Mouse (Mus musculus): Measurements from ENCODE around the gene Ifi27. TPM values are rescaled to one million over a fixed set of nuclear protein-coding genes. Genes with fewer than 3 reads are reported as not detected.
"Not testable (repeated sequence)": the region's sequence is repeated elsewhere in the genome, so short reads cannot be mapped to it uniquely, and the experiment has no call there.

Gene Ifi27
- polyA plus RNA-seq, 2 experiments from 2014 or later, result 252 to 334 TPM

DNA sequence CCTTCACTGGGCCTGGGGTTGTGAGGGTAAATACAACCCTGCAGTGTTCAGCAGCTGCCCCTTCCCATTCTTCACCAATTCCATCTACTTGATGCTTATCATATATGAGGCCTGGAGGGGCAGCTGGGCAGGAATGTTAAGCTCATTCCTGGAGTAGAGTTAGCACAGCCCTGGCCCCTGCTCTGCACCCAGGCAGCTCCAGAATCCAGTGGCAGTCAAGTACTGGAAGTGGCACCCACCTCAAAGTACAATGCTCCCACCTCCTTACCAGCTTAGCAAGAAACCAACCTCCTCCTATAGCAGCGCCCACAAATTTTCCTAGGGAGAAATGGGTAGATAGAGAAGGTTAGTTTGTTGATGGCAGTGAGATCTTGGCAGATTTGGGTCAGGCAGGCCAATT lies 22.7 kb downstream of the Ifi27 start:
- not testable (repeated sequence) for ATAC-seq

- ATAC-seq, result no peak
Measured at GRCm38 (mm10) chr12:103457140-103457539, 23.1 kb downstream of the Ifi27 start, which contains the start of gene Ifi27l2b. Gene Ifi27l2b, minus strand, starts transcription at chr12:103457223.

GRCm38 (mm10) chr12:103474481-103474880 lies 40.5 kb downstream of the Ifi27 start:
- ATAC-seq, result no peak

GRCm38 (mm10) chr12:103476779-103477389 lies 42.9 kb downstream of the Ifi27 start:
- ATAC-seq, result no peak

GRCm38 (mm10) chr12:103477461-103478015 lies 43.5 kb downstream of the Ifi27 start:
- no peak for ATAC-seq

GRCm38 (mm10) chr12:103481671-103482070 lies 47.7 kb downstream of the Ifi27 start:
- ATAC-seq, result no peak

- no peak for ATAC-seq
Measured at GRCm38 (mm10) chr12:103482781-103483180, 48.8 kb downstream of the Ifi27 start.

DNA sequence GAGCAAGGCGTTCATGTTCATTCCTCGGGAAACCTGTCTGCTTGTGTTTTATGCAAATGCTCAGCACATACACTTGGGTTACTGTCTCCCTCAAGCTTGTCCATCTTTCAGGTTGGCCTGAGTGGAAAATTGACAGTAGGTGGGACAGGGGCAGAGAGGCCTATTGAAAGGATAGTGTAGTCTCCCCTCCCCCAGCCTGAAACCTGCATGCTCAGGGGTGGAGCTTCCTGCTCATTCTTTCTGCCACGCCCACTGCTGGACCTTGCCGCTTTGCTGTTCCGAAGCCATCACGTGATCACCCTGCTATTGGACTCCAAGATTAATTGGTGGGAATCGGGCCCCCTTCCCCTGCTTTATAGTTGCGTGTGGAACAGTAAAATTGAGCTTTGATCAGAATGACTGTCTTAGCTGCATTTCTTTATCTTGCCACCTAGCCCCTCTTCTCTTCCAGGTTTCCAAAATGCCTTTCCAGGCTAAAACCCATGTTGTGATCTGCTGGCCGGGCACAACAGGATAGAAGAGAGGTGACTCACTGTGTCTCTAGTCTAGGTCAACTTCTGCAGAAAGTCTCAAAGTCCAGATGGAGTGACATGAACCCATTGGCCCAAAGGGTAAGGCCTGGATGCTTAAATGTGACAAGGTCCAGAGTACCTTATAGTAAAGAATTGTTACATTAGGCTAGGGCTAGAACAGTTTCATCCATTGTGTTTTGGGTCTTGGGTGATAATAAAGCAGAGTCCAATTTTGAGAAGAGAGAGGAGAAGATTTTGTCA lies 50.4 kb downstream of the Ifi27 start:
- not testable (repeated sequence) for ATAC-seq

- no peak for ATAC-seq
Measured at GRCm38 (mm10) chr12:103486726-103487125, 52.7 kb downstream of the Ifi27 start.

DNA sequence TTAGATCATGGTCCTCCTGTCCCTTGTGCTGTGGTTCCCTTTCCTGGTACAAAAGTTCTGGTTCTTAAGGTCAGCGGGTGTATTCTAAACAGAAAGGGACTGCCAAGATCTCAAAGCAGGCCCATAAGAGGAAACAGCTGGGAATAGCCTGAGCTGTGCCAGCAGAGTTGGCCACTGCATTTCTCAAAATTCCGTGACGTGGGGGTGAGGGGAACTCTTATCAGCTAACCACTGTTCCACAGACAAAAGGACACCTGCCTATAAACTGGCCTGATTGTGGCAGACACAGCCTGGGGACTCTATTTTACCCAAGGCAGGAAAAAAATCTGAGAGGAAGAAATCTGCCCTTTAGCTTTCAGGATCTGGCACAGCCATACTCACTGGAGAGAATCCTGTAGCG lies 53.3 kb downstream of the Ifi27 start:
- ATAC-seq, result no peak

- ATAC-seq, result no peak
Measured at GRCm38 (mm10) chr12:103487750-103488149, 53.7 kb downstream of the Ifi27 start.

Other genes with a start within 250 kb of the Ifi27 start
- not detected for gene Prima1, start 192.1 kb upstream of the Ifi27 start, polyA plus RNA-seq (2017; shearing (Covaris generic))
- not detected for gene Fam181a, start 123.2 kb upstream of the Ifi27 start, polyA plus RNA-seq (2017; shearing (Covaris generic))
- gene Asb2, start 78.2 kb upstream of the Ifi27 start, polyA plus RNA-seq (2017; shearing (Covaris generic)), result 10 to 100 TPM; 14.2 to 37.7 TPM
- 1 to 10 TPM; 1.7 TPM for gene Otub2, start 45.5 kb upstream of the Ifi27 start, polyA plus RNA-seq (2017; shearing (Covaris generic))
- 1 to 10 TPM in 1 of 2 experiments, not detected in 1; 1.1 TPM for gene 9330161L09Rik, start 26.4 kb upstream of the Ifi27 start, polyA plus RNA-seq (2017; shearing (Covaris generic))
- 100 to 1,000 TPM; 193 to 282 TPM for gene Ddx24, start 8.4 kb upstream of the Ifi27 start, polyA plus RNA-seq (2017; shearing (Covaris generic))
- gene Ifi27l2a, start 9.5 kb downstream of the Ifi27 start, polyA plus RNA-seq (2017; shearing (Covaris generic)), result 1,000 to 10,000 TPM; 1,686 to 1,965 TPM
- not detected for gene Ifi27l2b, start 23.0 kb downstream of the Ifi27 start, polyA plus RNA-seq (2017; shearing (Covaris generic))
- gene Ppp4r4, start 98.1 kb downstream of the Ifi27 start, polyA plus RNA-seq (2017; shearing (Covaris generic)), result under 1 TPM in 1 of 2 experiments, not detected in 1; 0.17 TPM
- not detected for gene Serpina10, start 197.2 kb downstream of the Ifi27 start, polyA plus RNA-seq (2017; shearing (Covaris generic))
- gene Serpina6, start 223.0 kb downstream of the Ifi27 start, polyA plus RNA-seq (2017; shearing (Covaris generic)), result not detected
- not detected for gene Serpina16, start 241.9 kb downstream of the Ifi27 start, polyA plus RNA-seq (2017; shearing (Covaris generic))

All from activated CD4-positive, CD25-positive, alpha-beta regulatory T cell, adult 4 months (primary cell).